ENCODE assay signal across 17 mouse cellular contexts in genomic region chr12:84481251-84481650, GRCm38 (mm10).
"Had no signal": no experiment of that assay in that cellular context is flagged by ENCODE, and none has a peak within 500 bp of the region (broad histone marks: within the 10 kb centered on the region; RNA-seq: fewer than 3 reads in every experiment).

No protein-coding gene starts in this region.

- H3K36me3 ChIP-seq: lung, embryonic 15.5 days; midbrain, embryonic 15.5 days; neural tube, embryonic 12.5 days; stomach, embryonic 15.5 days had no signal

- H3K4me3 ChIP-seq: lung, embryonic 15.5 days; megakaryocyte, embryonic 14.5 days; midbrain, embryonic 13.5 days; midbrain, embryonic 15.5 days; neural tube, embryonic 12.5 days; stomach, embryonic 15.5 days had no signal

- ATAC-seq: lung, postnatal 0 days; midbrain, embryonic 13.5 days; midbrain, embryonic 15.5 days had no signal

- H3K4me1 ChIP-seq: lung, embryonic 15.5 days; midbrain, embryonic 13.5 days; midbrain, embryonic 15.5 days; neural tube, embryonic 12.5 days; stomach, embryonic 15.5 days had no signal

- DNase-seq: lung, adult 2 months; lung, postnatal 14 days; lung, postnatal 36 days; right cerebral cortex, postnatal 14 days; thymus, adult 2 months; thymus, postnatal 25 days; thymus, postnatal 4 days had no signal

- H3K9me3 ChIP-seq: lung, embryonic 15.5 days; megakaryocyte, embryonic 14.5 days; midbrain, embryonic 13.5 days; midbrain, embryonic 15.5 days; neural tube, embryonic 12.5 days; stomach, embryonic 15.5 days had no signal

- H3K27me3 ChIP-seq: lung, embryonic 15.5 days; megakaryocyte, embryonic 14.5 days; midbrain, embryonic 15.5 days; stomach, embryonic 15.5 days had no signal

- H3K4me2 ChIP-seq: lung, embryonic 15.5 days; midbrain, embryonic 11.5 days; midbrain, embryonic 13.5 days; midbrain, embryonic 15.5 days; neural tube, embryonic 12.5 days; stomach, embryonic 15.5 days had no signal

- H3K9ac ChIP-seq: lung, embryonic 15.5 days; midbrain, embryonic 13.5 days; midbrain, embryonic 15.5 days; neural tube, embryonic 12.5 days; stomach, embryonic 15.5 days had no signal

- H3K27ac ChIP-seq: lung, embryonic 15.5 days; macrophage; midbrain, embryonic 13.5 days; midbrain, embryonic 15.5 days; neural tube, embryonic 12.5 days; stomach, embryonic 15.5 days; stomach, postnatal 0 days had no signal
